Mouse (Mus musculus) left cerebral cortex, postnatal 4 days (tissue): Measurements from ENCODE around the gene Plcb1. TPM values are rescaled to one million over a fixed set of nuclear protein-coding genes. Genes with fewer than 3 reads are reported as not detected.
"Not testable (repeated sequence)": the region's sequence is repeated elsewhere in the genome, so short reads cannot be mapped to it uniquely, and the experiment has no call there.

ENCODE experiments used
- DNase-seq: peaks from one replicate; pipeline ENCODE4 v3.0.0-alpha.2; 2022
- intact Hi-C: fragments of 180-260 bp; cut with DNase I; formaldehyde crosslinking; loops from one replicate; pipeline ENCODE4 v1.15.1; 2025
- total RNA-seq, 2 experiments: library from RNA; stranded (reverse); gene quantifications; 2 replicates each; pipeline ENCODE4 v1.2.3; 2021

The Plcb1 gene
- total RNA-seq, 2 experiments from 2014 or later = 109 to 115 TPM

- intact Hi-C loops = no loop called here
- DNase-seq = no peak
Observed at GRCm38 (mm10) chr2:135370259-135370835, 584.5 kb downstream of the Plcb1 start.

GRCm38 (mm10) chr2:135380796-135381195, 594.9 kb downstream of the Plcb1 start:
- intact Hi-C loops = not testable (repeated sequence)

DNA sequence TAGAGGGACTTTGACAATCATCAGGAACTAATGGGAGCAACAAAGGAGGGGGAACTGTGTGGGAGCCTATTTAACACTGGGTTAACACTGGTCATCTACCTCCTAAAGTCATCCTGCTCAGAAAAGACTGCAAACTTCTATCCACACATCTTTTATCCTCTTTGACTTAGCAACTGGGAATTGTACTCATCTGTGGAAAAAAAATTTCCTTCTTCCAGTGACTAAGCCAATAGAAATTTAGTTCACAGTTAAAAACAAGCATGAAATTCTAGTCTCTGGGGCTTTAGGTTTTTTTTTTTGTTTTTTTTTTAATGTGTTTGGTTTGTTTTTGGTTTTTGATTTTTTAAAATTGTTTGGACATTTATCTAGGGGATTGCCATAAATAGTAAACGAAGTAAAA, 595.5 kb downstream of the Plcb1 start:
- DNase-seq = no peak
- intact Hi-C loops = no loop called here

More at GRCm38 (mm10) chr2:135380796-135381195, 594.9 kb downstream of the Plcb1 start:
- peak; percentile 42 for DNase-seq

- intact Hi-C loops = no loop called here
Observed at GRCm38 (mm10) chr2:135387990-135388389, 602.1 kb downstream of the Plcb1 start.

GRCm38 (mm10) chr2:135394698-135395097, 608.8 kb downstream of the Plcb1 start:
- DNase-seq = no peak
- intact Hi-C loops = no loop called here

More at GRCm38 (mm10) chr2:135387990-135388389, 602.1 kb downstream of the Plcb1 start:
- DNase-seq = peak; percentile 8

- intact Hi-C loops = no loop called here
- DNase-seq = no peak
Observed at GRCm38 (mm10) chr2:135396375-135396774, 610.5 kb downstream of the Plcb1 start.

DNA sequence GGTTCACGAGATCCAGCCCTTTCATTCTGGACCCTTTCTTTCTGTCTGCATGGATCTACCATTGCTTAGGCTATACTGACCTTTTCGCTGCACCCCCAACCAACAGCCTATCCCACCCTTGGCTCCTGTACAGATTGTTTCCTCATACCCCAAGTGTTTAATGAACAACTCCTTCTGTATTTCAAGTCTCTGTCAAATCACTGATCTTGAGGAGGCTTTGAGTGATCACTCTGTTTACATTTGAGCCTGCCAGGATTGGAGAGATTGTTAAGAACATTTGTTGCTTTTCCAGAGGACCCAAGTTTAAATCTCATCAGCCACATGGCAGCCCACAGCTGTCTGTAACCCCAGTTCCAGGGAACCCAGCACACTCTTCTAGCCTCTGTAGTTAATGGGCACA, 612.1 kb downstream of the Plcb1 start:
- intact Hi-C loops = no loop called here
- DNase-seq = no peak

GRCm38 (mm10) chr2:135399760-135400159, 613.9 kb downstream of the Plcb1 start:
- intact Hi-C loops = no loop called here
- no peak for DNase-seq

GRCm38 (mm10) chr2:135402916-135403315, 617.0 kb downstream of the Plcb1 start:
- no peak for DNase-seq
- intact Hi-C loops = no loop called here

DNA sequence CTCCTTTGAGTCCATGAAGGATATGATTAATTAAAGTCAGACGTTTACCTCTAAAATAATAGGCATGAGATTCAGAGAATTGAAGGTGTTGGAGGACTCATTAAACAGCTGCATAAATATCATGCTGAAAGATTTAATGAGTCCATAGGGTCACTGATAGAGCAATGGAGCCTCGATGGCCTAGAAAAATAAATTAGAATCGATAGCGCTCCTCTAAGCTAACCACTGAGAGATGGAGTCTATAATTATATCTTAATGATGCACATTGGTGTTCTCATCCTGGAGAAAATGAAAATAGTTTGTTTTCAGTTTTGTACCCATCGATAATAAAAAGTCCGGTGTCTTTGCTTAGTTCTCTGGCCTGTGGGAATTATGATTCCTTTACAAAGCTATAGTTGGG, 617.5 kb downstream of the Plcb1 start:
- intact Hi-C loops = no loop called here
- DNase-seq = no peak

GRCm38 (mm10) chr2:135404095-135404494, 618.2 kb downstream of the Plcb1 start:
- no peak for DNase-seq
- intact Hi-C loops = no loop called here

- no peak for DNase-seq
- intact Hi-C loops = no loop called here
Observed at GRCm38 (mm10) chr2:135409418-135410097, 623.7 kb downstream of the Plcb1 start.

- intact Hi-C loops = no loop called here
- no peak for DNase-seq
Observed at GRCm38 (mm10) chr2:135411675-135412074, 625.8 kb downstream of the Plcb1 start.

GRCm38 (mm10) chr2:135415137-135415536, 629.3 kb downstream of the Plcb1 start:
- intact Hi-C loops = no loop called here
- DNase-seq = no peak

DNA sequence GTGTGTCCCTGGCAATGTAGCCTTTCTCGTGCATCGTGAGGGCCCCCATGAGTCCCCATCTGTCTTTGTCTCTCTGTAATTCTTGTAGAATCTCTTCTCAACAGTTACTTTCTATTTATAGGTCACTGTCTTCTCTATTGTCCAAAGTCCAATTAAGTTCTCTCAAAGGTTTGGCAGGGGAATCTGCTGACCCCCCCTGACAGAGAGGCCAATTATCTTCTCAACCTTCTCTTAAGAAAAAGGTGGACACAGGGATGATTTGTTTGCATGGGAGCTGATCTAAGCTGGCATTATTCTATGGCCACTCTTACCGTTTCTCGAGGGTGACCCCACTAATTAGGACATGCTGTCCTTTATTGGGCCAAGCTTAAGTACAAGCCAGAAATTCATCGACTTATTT, 633.4 kb downstream of the Plcb1 start:
- no peak for DNase-seq
- intact Hi-C loops = no loop called here

GRCm38 (mm10) chr2:135434947-135435515, 649.2 kb downstream of the Plcb1 start:
- intact Hi-C loops = loop anchor here (5.0 kb wide), 1 partner anchor 222 kb away; the partner anchor contains the start of gene Plcb4
- DNase-seq = no peak

GRCm38 (mm10) chr2:135439034-135439433, 653.2 kb downstream of the Plcb1 start:
- no peak for DNase-seq
- intact Hi-C loops = loop anchor here (5.0 kb wide), 1 partner anchor 218 kb away; the partner anchor contains the start of gene Plcb4

- peak; percentile 45 for DNase-seq
- intact Hi-C loops = loop anchor here (5.0 kb wide), 1 partner anchor 217 kb away; the partner anchor contains the start of gene Plcb4
Observed at GRCm38 (mm10) chr2:135439546-135440517, 654.0 kb downstream of the Plcb1 start.

DNA sequence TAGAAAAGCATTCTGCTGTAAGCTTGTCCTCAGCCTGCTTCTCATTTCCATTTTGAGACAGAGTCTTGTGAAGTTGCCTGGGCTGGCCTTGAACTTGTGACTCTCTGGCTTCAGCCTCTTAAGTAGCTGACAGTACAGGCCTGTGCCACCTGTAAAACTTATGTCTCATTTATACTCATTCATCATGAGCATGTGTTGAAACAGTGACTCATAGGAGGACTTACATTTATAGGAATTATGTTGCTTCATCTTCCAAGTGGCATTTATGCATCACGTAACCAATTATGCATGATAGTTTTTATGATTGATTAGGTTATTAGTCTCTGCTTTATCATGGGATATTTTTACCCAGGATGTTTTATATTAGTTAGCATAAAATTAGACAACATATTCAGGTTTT, 667.7 kb downstream of the Plcb1 start:
- DNase-seq = no peak

GRCm38 (mm10) chr2:135454015-135454414, 668.1 kb downstream of the Plcb1 start:
- intact Hi-C loops = no loop called here
- no peak for DNase-seq

More for the DNA sequence above, 667.7 kb downstream of the Plcb1 start:
- intact Hi-C loops = no loop called here

DNA sequence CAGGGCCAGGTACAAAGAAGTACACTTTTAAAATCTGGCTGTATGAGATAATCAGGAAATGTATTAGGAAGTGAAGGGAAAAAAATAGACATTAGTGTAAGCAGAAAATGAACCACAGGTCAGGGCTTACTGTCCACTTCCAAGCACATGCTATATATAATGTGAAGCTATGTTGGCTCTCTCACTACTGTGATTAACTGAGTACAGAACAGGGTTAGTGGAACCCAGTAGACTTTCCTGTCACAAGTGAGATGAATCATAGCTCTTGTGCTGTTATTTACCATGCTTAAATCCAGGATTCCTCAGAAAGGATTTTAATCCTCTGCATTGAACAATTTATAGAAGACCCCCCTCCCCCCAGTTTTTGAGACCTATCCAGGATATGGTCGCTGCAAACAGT, 668.6 kb downstream of the Plcb1 start:
- intact Hi-C loops = no loop called here
- no peak for DNase-seq
